Mouse (Mus musculus): ENCODE results near the gene Ace3.
A peak's percentile ranks its signal among the peaks of the same experiment; 100 is the strongest.
"Not testable (repeated sequence)": the region's sequence is repeated elsewhere in the genome, so short reads cannot be mapped to it uniquely, and the experiment has no call there.

Gene Ace3

DNA sequence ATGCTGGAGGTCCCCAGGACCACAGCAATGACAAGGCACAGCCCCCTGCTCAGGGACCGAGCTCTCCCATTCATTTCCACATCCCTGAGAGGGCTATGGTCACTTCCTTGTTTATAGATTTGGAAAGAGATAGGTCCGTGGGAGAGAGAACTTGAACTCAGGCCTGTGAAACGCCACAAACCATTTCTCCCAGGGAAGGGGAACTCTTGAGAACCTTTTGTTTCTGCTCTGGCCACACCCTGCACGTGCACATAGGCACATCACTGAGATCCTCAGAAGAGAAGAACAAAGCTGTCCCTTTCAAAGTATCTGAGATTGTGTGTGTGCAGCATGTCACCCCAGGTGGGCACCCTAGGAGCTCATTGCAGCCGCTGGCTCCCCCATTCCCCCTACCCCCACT lies 15.8 kb upstream of the Ace3 start:
- no peak for DNase-seq (ENCODE audit: low spot score in 2 of 2)

DNA sequence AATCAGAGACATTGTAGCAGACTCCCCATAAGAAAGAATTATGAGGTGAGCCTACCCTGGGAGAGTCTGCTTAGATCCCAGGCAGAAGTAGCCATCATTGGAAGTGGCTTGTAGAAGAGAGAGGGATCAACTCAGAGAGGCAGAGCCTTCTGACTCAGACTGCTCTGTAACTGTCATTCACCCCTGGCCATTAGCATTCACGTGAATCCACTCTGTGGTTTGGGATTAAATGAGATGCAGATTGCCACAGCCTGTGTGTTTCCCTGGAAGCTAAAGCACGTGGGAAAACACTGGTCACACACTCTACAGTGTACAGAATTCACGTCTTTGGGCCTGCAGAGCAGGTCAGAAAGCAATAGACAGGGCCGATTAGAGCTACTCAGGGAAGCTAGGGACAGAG lies 10.0 kb upstream of the Ace3 start:
- no peak for DNase-seq (ENCODE audit: low spot score in 2 of 2)

DNA sequence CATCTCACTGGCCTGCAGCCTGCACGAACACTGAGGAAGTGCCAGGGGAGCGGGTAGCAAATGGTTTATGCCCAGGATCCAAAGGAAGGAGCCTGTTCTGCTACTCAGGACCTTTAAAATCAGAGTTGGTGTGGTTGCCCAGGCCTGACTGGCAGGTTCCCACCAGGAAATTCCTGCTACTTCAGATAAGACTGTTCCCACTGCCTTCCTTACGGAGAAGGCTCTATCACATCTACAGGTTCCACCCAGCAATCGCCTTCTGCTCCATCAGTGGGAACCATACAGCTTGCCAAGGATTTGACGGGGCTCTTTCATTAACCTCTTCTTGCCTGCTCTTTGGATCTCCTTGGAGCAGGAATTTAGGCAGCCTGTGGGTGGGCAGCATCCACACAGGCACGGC lies 7.0 kb upstream of the Ace3 start:
- DNase-seq (ENCODE audit: low spot score in 2 of 2): no peak

DNA sequence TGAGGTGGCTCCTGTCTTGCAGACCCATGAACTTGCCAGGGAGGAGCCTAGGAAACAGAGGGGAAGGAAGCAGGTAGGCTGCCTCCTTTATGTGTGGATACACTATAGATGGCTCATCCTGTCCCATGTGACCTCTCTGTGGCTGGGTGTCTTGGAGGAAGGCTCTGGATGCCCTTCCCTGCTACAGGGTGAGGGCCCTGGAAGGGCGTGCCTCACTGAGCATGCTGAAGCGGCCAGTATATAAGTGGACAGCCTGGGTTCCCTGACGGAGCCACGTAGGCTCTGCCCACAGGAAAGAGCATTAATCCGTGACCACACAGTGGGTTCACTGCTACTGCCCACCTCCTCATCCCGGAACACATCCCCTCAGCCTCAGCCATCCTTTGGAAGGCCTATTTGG lies 5.0 kb upstream of the Ace3 start:
- no peak for DNase-seq (ENCODE audit: low spot score in 2 of 2)

DNA sequence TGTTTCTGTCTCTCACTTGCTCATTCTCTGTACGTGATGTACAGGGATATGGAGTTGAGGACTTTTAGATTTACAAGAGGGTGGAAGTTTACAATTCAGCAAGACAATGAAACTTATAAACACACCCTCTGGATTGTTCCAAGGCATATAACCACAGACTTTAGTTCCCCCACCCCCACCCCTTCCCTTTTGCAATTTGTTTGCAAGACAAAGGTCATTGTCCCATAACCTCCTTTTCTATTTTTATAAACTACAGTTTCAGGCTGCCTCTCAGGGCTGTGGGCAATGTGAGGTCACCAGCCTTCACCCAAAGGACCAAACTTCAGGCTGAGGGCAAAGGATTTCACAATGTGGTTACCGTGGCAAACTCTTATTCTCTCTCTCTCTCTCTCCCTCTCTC lies 4.2 kb upstream of the Ace3 start:
- no peak for DNase-seq (ENCODE audit: low spot score in 2 of 2)

DNA sequence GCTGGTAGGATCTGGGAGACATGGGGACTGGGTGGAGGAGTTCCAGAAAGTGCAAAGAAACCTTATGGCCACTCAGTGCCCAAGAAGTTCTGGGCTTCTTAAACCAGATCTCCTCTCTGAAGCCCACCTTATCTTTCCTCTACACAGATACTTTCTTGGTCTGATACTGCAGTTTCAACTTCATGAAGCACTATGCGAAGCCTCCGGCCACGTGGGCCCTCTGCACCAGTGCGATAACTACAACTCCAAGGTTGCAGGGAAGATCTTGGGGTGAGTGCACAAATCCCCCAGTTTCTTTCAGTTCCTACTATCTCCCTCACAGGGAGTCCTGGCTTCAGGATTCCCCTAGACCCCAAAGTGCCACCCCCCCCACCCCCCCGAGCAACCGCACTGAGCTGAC lies 5.6 kb downstream of the Ace3 start:
- no peak for DNase-seq (ENCODE audit: low spot score in 2 of 2)

DNA sequence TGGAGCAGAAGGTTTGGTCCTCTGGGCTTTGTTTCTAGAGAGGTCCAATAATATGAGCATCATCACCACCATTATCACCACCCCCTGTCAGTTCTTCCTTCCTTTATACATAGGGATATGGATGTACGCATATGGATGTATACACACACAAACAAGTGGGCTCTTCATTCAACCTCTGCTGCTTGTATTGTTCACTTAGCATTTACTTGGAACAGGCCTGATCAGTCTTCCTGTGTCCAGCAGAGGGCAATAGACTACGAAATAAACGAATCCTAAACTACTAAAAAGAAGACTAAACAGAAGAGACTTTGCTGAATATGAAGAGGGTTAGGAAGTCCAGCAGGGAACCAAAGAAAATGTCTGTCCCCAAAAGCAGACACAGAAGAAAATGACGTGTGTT lies 7.2 kb downstream of the Ace3 start:
- DNase-seq (ENCODE audit: low spot score in 2 of 2): no peak

DNA sequence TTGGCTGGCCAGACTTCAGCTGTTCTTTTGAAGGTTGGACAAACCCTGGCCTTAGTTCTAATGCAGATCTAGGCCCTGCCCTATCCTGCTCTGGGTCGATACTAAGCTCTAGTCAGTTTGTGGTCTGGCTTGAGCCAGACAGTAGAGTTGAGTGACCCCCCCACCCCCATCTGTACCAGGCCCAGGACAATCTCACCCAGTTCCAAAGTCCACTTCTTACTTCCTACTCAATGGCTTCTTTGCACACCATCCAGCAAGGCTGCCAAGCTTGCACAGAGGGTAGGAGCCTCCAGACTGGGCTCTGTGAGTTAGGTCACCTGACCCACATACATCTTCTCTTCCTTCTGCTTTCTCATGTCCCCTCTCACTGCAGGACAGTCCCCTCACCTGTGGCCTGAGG lies 10.1 kb downstream of the Ace3 start:
- DNase-seq (ENCODE audit: low spot score in 2 of 2): no peak

DNA sequence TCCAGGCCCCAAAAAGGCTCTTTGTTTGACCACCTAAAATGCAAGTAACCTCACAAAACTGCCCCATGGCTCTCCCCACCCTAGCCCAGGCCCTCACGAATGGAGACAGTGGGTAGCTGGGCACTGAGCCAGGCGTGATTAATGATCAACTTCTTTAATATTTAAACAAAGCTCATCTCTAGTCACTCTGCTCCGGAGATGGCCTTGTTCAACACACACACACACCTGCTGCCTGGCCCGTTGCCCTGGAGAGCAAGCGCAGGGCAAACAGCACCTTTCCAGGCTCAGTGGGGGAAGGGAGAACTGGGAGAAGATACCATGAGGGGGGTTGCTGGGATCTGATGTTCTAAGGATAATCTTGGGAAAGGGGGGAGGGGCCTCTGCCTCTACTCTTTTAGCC lies 11.5 kb downstream of the Ace3 start:
- no peak for DNase-seq (ENCODE audit: low spot score in 2 of 2)

DNA sequence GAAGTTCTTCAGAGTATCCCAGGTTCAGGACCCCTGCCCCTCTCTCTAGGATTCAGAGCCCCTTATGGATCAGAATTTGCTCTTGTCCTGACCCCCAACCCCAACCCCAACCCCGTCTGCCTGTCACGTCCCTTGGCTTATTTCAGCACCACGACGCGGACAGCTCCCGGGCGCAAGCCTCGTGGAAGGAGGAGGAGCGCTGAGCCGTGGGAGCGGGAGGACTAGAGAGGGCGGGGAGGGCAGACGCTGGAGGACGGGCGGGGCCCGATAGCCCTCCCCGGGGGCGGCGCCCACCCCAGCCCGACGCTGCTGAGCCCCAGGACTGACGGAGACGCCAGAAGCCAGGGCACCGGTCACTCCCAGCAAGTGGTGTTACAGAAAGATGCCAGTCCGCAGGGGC lies 13.3 kb downstream of the Ace3 start, which contains the start of gene Kcnh6:
Kcnh6 (plus strand) TSS at position 304 of the 400 bp plus-strand sequence.
- peak; percentile 33 to 60 for DNase-seq (ENCODE audit: low spot score in 2 of 2)

DNA sequence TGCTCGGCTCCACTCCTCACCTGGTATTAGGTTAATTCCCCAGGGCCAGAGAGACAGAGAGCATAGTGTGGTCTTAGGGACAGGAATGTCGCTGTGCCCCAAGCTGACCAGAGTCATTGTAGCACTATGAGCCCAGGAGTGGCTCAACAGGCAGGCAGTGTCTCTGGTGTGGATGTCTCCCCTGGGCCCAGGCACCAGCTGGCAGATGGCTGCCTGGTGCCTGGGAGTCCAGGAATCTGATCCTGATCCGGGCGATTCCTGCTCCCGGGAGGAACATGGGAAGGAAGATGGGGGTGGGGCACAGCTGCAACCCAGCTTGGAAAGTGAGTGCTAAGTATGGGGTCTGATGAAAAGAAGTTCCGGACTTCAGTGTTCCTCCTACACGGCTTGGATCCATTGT lies 18.2 kb downstream of the Ace3 start:
- no peak for DNase-seq (ENCODE audit: low spot score in 2 of 2)

DNA sequence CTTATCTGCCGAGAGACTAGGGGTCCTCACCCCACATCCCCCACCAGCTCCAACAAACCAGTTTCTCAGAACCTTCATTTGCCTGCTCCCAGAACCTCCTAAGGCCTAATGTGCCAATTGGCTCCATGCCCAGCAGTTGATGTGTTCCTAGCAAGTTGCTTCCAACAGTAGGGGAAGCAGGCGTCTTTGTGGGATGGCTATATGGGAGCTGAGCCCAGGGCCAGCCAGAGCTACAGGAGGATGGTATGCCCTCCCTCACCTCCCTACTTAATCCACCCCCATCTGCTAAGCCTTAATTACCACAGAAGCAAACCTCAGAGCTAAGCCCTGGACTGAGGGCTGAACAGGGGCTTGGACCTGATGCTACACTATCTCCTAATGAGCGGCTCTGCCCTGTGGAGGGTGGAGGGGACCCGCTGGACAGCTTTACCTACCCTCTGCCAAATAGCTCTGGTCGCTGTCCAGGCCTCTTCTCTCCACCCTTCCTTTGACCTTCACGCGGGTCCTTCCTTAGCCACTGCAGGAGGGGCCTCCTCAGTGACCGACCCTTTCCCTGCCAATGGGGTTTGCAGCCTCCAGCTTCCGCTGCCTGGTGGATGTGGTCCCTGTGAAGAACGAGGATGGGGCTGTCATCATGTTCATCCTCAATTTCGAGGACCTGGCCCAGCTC lies 19.2 kb downstream of the Ace3 start:
- DNase-seq (ENCODE audit: low spot score in 2 of 2): no peak

DNA sequence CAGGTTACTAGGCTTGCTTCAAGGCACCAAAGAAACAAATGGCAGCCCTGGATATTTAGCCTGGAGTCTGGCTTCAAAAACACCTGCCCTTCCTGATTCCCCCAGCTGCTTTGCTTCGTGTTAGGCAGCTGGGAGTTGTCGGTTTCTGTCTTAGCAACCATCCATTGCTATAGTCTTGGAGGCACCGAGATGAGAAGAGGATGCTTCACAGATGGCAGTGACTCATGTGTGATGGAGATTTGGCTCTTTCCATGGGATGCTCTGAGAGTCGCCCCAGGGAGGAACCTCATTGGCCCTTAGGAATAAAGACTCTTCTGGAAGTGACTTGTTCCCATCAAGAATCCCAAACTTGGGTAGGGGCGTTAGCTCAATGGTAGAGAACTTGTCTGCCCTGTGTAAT lies 22.0 kb downstream of the Ace3 start:
- DNase-seq (ENCODE audit: low spot score in 2 of 2): no peak

DNA sequence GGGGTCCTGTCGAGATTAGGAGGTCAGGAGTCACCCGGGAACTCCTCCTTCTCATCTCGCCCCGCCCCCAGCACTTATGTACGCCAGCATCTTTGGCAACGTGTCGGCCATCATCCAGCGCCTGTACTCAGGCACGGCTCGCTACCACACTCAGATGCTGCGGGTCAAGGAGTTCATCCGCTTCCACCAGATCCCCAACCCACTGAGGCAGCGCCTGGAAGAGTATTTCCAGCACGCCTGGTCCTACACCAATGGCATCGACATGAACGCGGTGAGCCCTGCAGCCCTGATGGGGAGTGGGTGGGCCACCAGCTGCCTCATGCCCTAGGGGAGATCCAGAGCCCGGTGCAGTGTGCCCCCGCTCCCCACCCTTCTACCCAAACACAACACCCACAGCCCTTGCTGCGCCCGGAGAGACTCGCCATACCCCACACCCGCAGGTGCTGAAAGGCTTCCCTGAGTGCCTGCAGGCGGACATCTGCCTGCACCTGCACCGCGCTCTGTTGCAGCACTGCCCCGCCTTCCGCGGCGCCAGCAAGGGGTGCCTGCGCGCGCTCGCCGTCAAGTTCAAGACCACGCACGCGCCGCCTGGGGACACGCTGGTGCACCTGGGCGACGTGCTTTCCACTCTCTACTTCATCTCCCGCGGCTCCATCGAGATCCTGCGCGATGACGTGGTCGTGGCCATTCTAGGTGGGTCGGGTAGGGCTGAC lies 25.7 kb downstream of the Ace3 start:
- no peak for DNase-seq (ENCODE audit: low spot score in 2 of 2)

DNA sequence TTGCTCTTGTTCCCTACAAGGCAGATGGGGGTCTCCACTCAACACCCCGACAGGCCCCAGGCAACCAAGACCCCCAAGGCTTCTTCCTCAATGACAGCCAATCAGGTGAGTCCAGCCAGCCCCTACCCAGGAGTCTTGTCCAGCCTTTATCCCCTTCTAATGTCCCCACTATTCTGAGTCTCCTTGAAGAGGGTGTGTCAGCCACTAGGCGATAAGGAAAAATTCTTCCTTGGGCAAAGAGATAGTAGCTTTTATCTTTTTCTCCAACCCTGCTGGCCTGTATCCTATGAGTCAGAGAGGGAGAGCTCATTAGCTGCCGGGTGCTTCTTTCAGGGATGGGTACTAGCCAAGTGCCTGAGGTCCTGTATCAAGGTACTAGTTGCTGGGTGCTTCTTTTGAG lies 31.3 kb downstream of the Ace3 start:
- no peak for DNase-seq (ENCODE audit: low spot score in 2 of 2)

DNA sequence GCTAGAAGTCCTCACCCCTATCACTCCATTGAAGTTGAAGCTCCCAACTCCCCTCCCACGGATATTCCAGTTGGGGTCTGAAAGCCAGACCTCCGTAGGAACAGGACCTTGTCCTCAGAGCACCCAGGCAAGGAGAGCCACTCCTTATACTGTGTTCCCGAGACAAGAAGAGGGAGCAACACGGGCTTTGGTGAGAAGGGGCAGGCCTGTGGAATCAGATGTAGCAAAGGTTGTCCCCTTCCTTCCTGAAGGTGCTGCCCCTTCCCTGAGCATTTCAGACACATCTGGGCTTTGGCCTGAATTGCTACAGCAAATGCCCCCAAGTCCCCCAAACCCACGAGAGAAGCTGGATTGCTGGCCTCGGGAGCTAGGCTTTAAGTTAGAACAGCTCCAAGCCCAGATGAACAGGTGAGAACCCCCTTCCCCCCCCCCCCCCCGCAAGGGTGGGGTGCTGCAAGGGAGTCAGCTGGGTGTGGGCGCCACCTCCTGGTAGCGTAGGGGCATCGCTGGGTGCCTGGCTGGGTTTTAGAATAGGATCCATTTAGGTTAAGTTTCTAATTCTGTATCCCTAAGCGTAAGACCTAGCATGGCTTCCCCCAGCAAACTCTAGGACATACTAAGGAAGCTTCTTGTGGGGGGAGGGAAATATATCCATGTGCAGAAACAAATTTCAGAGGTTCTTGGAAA lies 32.1 kb downstream of the Ace3 start:
- DNase-seq (ENCODE audit: low spot score in 2 of 2): peak in 1 of 2 experiments; percentile 28

DNA sequence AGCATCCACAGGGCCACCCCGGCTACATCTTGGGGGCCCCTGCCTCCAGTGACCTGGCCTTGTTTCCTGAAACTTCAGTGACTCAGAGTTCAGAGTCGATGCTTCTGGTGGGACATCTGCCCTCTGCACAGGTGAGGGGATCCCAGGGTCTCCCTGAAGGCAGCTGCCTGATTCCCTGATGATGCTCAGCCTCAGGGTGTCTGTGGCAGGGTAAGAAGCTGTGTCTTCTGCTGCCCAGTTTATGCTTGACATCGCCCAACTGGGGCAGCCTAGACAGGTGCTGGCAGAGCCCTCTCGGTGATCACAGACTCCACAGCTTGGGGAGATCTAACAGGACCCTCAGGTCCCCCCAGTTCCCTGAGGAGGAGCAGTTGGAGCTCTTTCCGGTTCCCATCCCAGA lies 33.1 kb downstream of the Ace3 start:
- no peak for DNase-seq (ENCODE audit: low spot score in 2 of 2)

DNA sequence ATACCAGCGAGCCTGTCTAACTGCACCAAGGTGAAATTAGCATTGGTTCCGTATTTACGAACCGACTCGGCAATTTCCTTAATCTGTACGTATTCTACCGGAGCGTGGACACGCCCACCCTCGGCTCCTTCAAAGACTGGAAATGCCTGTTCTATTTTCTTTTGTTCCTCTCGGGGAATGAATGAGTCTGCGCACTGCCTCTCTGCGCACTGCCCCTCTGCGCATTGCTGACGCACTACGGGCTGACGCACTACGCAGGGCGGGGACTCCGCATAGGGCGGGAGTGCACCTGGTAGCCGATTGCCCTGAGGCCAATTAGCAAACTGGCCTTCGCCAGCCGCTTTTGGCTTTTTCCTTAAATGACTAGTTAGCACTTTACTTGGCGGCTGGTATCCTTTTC lies 37.6 kb downstream of the Ace3 start:
- not testable (repeated sequence) for DNase-seq (ENCODE audit: low spot score in 2 of 2)

DNA sequence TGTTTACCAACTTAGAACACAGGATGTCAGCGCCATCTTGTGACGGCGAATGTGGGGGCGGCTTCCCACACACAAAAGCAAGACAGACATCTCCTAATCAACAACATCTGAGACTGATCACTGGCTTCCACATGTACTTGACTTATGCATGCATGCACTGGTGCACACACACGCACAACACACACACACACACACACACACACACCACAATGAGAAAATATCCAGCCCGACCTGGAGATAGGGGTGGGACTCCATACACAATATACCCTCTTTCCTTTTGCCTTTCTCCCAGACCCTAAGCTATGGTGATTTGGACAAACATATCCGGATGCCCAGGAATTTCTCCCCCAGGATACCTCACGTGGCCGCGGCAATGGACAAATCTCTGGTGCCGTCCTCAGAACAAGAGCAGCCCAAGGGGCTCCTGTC lies 39.0 kb downstream of the Ace3 start:
- DNase-seq (ENCODE audit: low spot score in 2 of 2): no peak

DNA sequence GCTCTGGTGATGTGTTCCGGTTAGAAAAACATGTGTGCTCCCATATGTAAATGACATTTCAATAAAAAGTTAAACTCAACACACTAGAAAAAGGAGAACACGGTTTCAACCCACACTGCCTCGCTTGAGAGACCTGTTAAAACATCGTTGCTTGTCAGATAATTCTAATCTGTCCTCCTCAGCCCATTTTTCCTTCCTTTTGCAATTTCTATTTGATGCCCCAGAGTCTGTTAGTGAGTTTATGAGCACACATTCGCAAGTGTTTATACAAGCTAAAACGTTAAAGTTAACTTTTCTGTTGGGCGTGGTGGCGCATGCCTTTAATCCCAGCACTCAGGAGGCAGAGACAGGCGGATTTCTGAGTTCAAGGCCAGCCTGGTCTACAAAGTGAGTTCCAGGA lies 40.5 kb downstream of the Ace3 start:
- DNase-seq (ENCODE audit: low spot score in 2 of 2): no peak

DNA sequence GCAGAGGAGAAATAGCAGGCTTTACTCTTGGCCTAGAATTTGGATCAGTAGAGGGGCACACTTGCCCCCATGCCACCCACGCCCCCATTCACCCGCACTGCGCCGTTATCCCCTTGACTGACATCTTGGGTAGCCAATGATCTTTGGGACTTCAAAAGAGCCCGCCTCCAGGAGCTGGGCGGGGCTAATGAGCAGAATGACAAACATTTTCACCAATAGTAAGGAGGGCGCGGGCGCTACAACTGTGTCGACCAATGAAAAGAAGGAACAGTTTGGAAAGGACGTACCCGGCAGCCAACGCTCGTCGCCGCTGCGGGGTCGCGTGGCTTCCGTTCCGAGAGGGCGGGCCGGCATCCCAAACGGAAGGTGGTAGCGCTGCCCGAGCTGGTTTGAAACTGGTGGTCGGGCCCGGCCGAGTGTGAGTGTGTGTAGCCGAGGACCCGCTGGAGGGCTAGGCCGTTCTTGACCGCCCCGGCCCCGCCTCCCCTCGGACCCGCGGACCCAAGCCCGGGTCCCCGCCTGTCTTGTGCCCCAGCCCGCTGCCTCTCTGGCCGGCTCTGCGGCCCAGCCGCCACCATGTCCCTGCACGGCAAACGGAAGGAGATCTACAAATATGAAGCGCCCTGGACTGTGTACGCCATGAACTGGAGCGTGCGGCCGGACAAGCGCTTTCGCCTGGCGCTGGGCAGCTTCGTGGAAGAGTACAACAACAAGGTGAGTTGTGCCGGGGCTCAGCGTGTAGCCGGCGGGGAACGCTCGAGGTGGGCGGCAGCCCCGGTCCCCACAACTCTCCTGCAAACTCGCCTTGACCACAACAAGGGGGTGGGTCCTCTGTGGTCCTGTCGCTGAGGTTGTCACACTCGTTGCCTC lies 42.3 kb downstream of the Ace3 start, which contains the start of gene Dcaf7:
Dcaf7 (plus strand) TSS at position 325 of the 870 bp plus-strand sequence.
- DNase-seq (ENCODE audit: low spot score in 2 of 2): peak; percentile 94 to 95

DNA sequence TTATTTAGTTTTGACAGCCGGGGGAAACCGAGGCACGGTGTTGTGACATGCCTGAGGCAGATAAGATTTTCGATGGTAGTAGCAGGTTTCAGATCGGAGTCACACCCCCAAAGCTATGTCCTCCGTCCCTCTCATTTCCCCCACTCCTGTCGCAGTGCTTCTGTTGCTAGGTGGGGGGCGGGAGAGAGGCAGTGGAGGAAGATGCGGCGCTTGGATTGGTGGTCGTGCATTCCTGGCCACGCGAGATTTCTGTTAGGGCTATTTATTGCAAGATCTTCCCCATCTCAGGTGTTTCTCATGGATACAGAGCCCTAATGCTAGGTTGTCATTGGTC lies 42.9 kb downstream of the Ace3 start:
- no peak for DNase-seq (ENCODE audit: low spot score in 2 of 2)
